Mouse (Mus musculus) G1E (cell line): ENCODE data around the gene Kbtbd13. TPM values are rescaled to one million over a fixed set of nuclear protein-coding genes. Genes with fewer than 3 reads are reported as not detected.

Experiments used
- ATAC-seq: 2 replicates; pipeline ENCODE4 v1.8.0; 2016; ENCODE audit warnings: mild to moderate bottlenecking; ENCODE audit not compliant: insufficient number of reproducible peaks, poor library complexity, low FRiP score, severe bottlenecking; ENCODE audit errors: extremely low read depth
- DNase-seq: peaks from one replicate; pipeline ENCODE4 v3.0.0; 2012; ENCODE audit warnings: low spot score
- H3K27me3 ChIP-seq: 2 replicates; pipeline ENCODE4 v1.6.1; 2012; ENCODE audit warnings: mild to moderate bottlenecking, low read length, inconsistent platforms; ENCODE audit not compliant: insufficient read depth
- H3K36me3 ChIP-seq: replicated peaks from 2 replicates; pipeline ENCODE3; 2012; ENCODE audit warnings: mild to moderate bottlenecking, inconsistent platforms
- H3K4me1 ChIP-seq: 2 replicates; pipeline ENCODE4 v1.6.1; 2012; ENCODE audit warnings: low read depth, low read length, inconsistent platforms, mixed read lengths; ENCODE audit not compliant: insufficient read depth
- H3K4me3 ChIP-seq: 2 replicates; pipeline ENCODE4 v1.5.1; 2012; ENCODE audit warnings: low read depth, mild to moderate bottlenecking, inconsistent platforms, low read length, moderate library complexity, mixed read lengths
- H3K9me3 ChIP-seq: replicated peaks from 2 replicates; pipeline ENCODE4 v1.6.1; 2012; ENCODE audit warnings: inconsistent platforms
- CTCF ChIP-seq: IDR thresholded peaks from 2 replicates; pipeline ENCODE4 v1.5.1; 2012; ENCODE audit warnings: low read depth, low read length, inconsistent platforms, mixed read lengths
- GATA1 ChIP-seq: IDR thresholded peaks from 2 replicates; pipeline ENCODE4 v1.6.1; 2012; ENCODE audit warnings: borderline replicate concordance, low read length, inconsistent platforms, mixed read lengths
- GATA2 ChIP-seq: IDR thresholded peaks from 2 replicates; pipeline ENCODE4 v1.6.1; 2012; ENCODE audit warnings: low read depth, low read length, inconsistent platforms, borderline replicate concordance
- POLR2AphosphoS5 ChIP-seq: IDR thresholded peaks from 2 replicates; pipeline ENCODE4 v1.6.1; 2012; ENCODE audit warnings: low read depth, low read length, inconsistent platforms; ENCODE audit not compliant: insufficient replicate concordance
- TAL1 ChIP-seq: conservative IDR thresholded peaks from 2 replicates; pipeline ENCODE4 v1.6.1; 2012; ENCODE audit warnings: low read depth, low read length, inconsistent platforms, mixed read lengths
- polyA plus RNA-seq: library from polyadenylated mRNA; stranded (reverse); fragments of >175 nt; gene quantifications from 2 replicates; pipeline ENCODE4 v1.2.3, GENCODE M21; 2012
- total RNA-seq, 2 experiments: library from RNA; stranded (forward) in 1 of 2; stranded (reverse) in 1 of 2; fragments of 200-1000 nt in 1 of 2; fragments of >200 nt in 1 of 2; fragmentation: Nextera tagmentation in 1 of 2; gene quantifications; 2 replicates each; pipeline ENCODE4 v1.2.3; 2014 to 2017

Gene Kbtbd13
- total and polyA plus RNA-seq, 3 experiments: not detected

GRCm38 (mm10) chr9:65375163-65375934 lies 16.1 kb downstream of the Kbtbd13 start:
- DNase-seq (no peak), ATAC-seq (no peak)
- peaks cover 30% of the 10 kb centered on the region for H3K27me3 ChIP-seq
- H3K36me3 ChIP-seq: peaks cover 4% of the 10 kb centered on the region
- H3K4me3 ChIP-seq: no peak overlapping the region
- H3K9me3 ChIP-seq: no peaks in the 10 kb centered on the region
- no peak for TF ChIP-seq GATA1
- TF ChIP-seq GATA2: no peak
- no peak for TF ChIP-seq CTCF
- no peaks in the 10 kb centered on the region for H3K4me1 ChIP-seq

- no peak for ATAC-seq
- Histone ChIP-seq H3K9me3 (no peaks in the 10 kb centered on the region), H3K27me3 (peaks cover 27% of the 10 kb centered on the region), H3K4me1 (no peaks in the 10 kb centered on the region), H3K4me3 (no peak overlapping the region), H3K36me3 (peaks cover 4% of the 10 kb centered on the region)
- DNase-seq: no peak
- no peak for TF ChIP-seq GATA1
- TF ChIP-seq POLR2AphosphoS5: no peak
- TF ChIP-seq GATA2: no peak
- no peak for TF ChIP-seq TAL1
- no peak for TF ChIP-seq CTCF
Measured at GRCm38 (mm10) chr9:65374468-65375162, 16.8 kb downstream of the Kbtbd13 start.

- no peak overlapping the region for H3K4me3 ChIP-seq
- DNase-seq: no peak
- H3K4me1 ChIP-seq: no peaks in the 10 kb centered on the region
- peaks cover 7% of the 10 kb centered on the region for H3K36me3 ChIP-seq
- H3K9me3 ChIP-seq: no peaks in the 10 kb centered on the region
- ATAC-seq: no peak
- TF ChIP-seq POLR2AphosphoS5 (no peak), GATA2 (no peak), GATA1 (no peak), CTCF (no peak), TAL1 (no peak)
- peaks cover 11% of the 10 kb centered on the region; the same call in 1 of the 2 replicates for H3K27me3 ChIP-seq
Measured at GRCm38 (mm10) chr9:65372449-65372848, 19.0 kb downstream of the Kbtbd13 start.

- no peaks in the 10 kb centered on the region for H3K4me1 ChIP-seq
- H3K27me3 ChIP-seq: peaks cover 4% of the 10 kb centered on the region; the same call in 1 of the 2 replicates
- DNase-seq (no peak), ATAC-seq (no peak)
- H3K9me3 ChIP-seq: no peaks in the 10 kb centered on the region
- no peak overlapping the region for H3K4me3 ChIP-seq
- TF ChIP-seq GATA1: no peak
- no peak for TF ChIP-seq POLR2AphosphoS5
- no peak for TF ChIP-seq CTCF
- TF ChIP-seq GATA2: no peak
- TF ChIP-seq TAL1: no peak
- peaks cover 7% of the 10 kb centered on the region for H3K36me3 ChIP-seq
Measured at GRCm38 (mm10) chr9:65371756-65372155, 19.7 kb downstream of the Kbtbd13 start.

GRCm38 (mm10) chr9:65365721-65366120 lies 25.7 kb downstream of the Kbtbd13 start:
- Histone ChIP-seq H3K4me3 (no peak overlapping the region), H3K4me1 (no peaks in the 10 kb centered on the region), H3K9me3 (no peaks in the 10 kb centered on the region), H3K27me3 (no peaks in the 10 kb centered on the region), H3K36me3 (peaks cover 49% of the 10 kb centered on the region)
- ATAC-seq (no peak), DNase-seq (no peak)
- no peak for TF ChIP-seq TAL1
- no peak for TF ChIP-seq GATA1
- TF ChIP-seq CTCF: no peak
- TF ChIP-seq GATA2: no peak
- no peak for TF ChIP-seq POLR2AphosphoS5

GRCm38 (mm10) chr9:65363684-65364083 lies 27.8 kb downstream of the Kbtbd13 start:
- ATAC-seq (no peak), DNase-seq (no peak)
- TF ChIP-seq CTCF (no peak), TAL1 (no peak), GATA1 (no peak), POLR2AphosphoS5 (no peak), GATA2 (no peak)
- Histone ChIP-seq H3K9me3 (no peaks in the 10 kb centered on the region), H3K4me3 (no peak overlapping the region), H3K4me1 (no peaks in the 10 kb centered on the region; the same call in 1 of the 2 replicates), H3K36me3 (peaks cover 64% of the 10 kb centered on the region), H3K27me3 (no peaks in the 10 kb centered on the region)
